Mouse (Mus musculus) hindbrain, embryonic 13.5 days (tissue): ENCODE data around the gene Yju2. TPM values are rescaled to one million over a fixed set of nuclear protein-coding genes. Genes with fewer than 3 reads are reported as not detected.
A peak's percentile ranks its signal among the peaks of the same experiment; 100 is the strongest.

ENCODE experiments used
- ATAC-seq: fragments of 200-750 bp; cut with Nextera tagmentation; 2 replicates; pipeline ENCODE4 v1.8.0; 2017; ENCODE audit warnings: moderate TSS enrichment; ENCODE audit not compliant: low FRiP score
- H3K27ac ChIP-seq: fragments of 300-500 bp; sonication (generic); 2 replicates; pipeline ENCODE4 v1.5.1; 2015; ENCODE audit warnings: inconsistent platforms, mild to moderate bottlenecking, moderate library complexity
- H3K27me3 ChIP-seq: fragments of 300-500 bp; sonication (generic); 2 replicates; pipeline ENCODE4 v1.6.1; 2015; ENCODE audit warnings: mild to moderate bottlenecking, inconsistent platforms
- H3K36me3 ChIP-seq: fragments of 300-500 bp; sonication (generic); 2 replicates; pipeline ENCODE4 v1.6.1; 2015; ENCODE audit warnings: mild to moderate bottlenecking, inconsistent platforms
- H3K4me1 ChIP-seq: fragments of 300-500 bp; sonication (generic); replicated peaks from 2 replicates; pipeline ENCODE4 v1.6.1; 2015; ENCODE audit warnings: inconsistent platforms
- H3K4me2 ChIP-seq: fragments of 300-500 bp; sonication (generic); 2 replicates; pipeline ENCODE4 v1.6.1; 2015; ENCODE audit warnings: inconsistent platforms, mild to moderate bottlenecking, moderate library complexity
- H3K4me3 ChIP-seq: fragments of 300-500 bp; sonication (generic); 2 replicates; pipeline ENCODE4 v1.5.1; 2015; ENCODE audit warnings: mild to moderate bottlenecking, inconsistent platforms
- H3K9ac ChIP-seq: fragments of 300-500 bp; sonication (generic); 2 replicates; pipeline ENCODE4 v1.6.1; 2015; ENCODE audit warnings: mild to moderate bottlenecking, inconsistent platforms
- H3K9me3 ChIP-seq: fragments of 300-500 bp; sonication (generic); 2 replicates; pipeline ENCODE4 v1.6.1; 2016; ENCODE audit warnings: inconsistent platforms
- WGBS: fragments of 180-500 bp; shearing (Covaris S2); methylation state at CpG from one replicate; pipeline ENCODE4 v1.1.7; 2015; 5-methylcytosine and 5-hydroxymethylcytosine counted together
- polyA plus RNA-seq: library from polyadenylated mRNA; unstranded; fragments of >200 nt; fragmentation: Nextera tagmentation; extraction: Ambion mirVana; gene quantifications from 2 replicates; pipeline ENCODE4 v1.2.1, GENCODE M21; 2015

Gene Yju2
- polyA plus RNA-seq, 1 experiment from 2014 or later: 23.2 TPM

- Histone ChIP-seq H3K27ac (no peak within 1 kb of the TSS), H3K9me3 (no peaks in the 10 kb centered on the region), H3K9ac (peak within 1 kb of the TSS; percentile 39; the same call in 1 of the 2 replicates), H3K4me2 (no peak within 1 kb of the TSS), H3K36me3 (no peaks in the 10 kb centered on the region), H3K4me1 (peaks cover 21% of the 10 kb centered on the region), H3K27me3 (peaks cover 26% of the 10 kb centered on the region), H3K4me3 (no peak within 1 kb of the TSS)
- no peak for ATAC-seq
- WGBS: 83% methylated on average over 6 of the region's 6 CpGs
These were observed 6.4 kb upstream of the Yju2 start, which contains the start of gene Ebi3 for GRCm38 (mm10) chr17:55952447-55953027. Gene Ebi3 (plus strand): TSS chr17:55952640.

GRCm38 (mm10) chr17:55953751-55954150, 5.1 kb upstream of the Yju2 start:
- 81% methylated on average over 6 of the region's 6 CpGs for WGBS
- Histone ChIP-seq H3K4me1 (peaks cover 33% of the 10 kb centered on the region), H3K9me3 (no peaks in the 10 kb centered on the region), H3K36me3 (no peaks in the 10 kb centered on the region), H3K4me2 (no peak overlapping the region), H3K27ac (no peak overlapping the region), H3K9ac (no peak overlapping the region), H3K4me3 (no peak overlapping the region), H3K27me3 (peaks cover 26% of the 10 kb centered on the region)
- ATAC-seq: no peak

GRCm38 (mm10) chr17:55954229-55954628, 4.7 kb upstream of the Yju2 start:
- Histone ChIP-seq H3K9me3 (no peaks in the 10 kb centered on the region), H3K27me3 (peaks cover 26% of the 10 kb centered on the region), H3K36me3 (no peaks in the 10 kb centered on the region), H3K27ac (no peak overlapping the region), H3K9ac (no peak overlapping the region), H3K4me3 (no peak overlapping the region), H3K4me1 (peaks cover 33% of the 10 kb centered on the region), H3K4me2 (no peak overlapping the region)
- 41% methylated on average over 16 of the region's 16 CpGs for WGBS
- no peak for ATAC-seq

GRCm38 (mm10) chr17:55956129-55956528, 2.8 kb upstream of the Yju2 start:
- peak; percentile 52 for ATAC-seq
- Histone ChIP-seq H3K4me2 (peak overlapping the region; percentile 65), H3K4me3 (peak overlapping the region; percentile 48), H3K27me3 (peaks cover 23% of the 10 kb centered on the region), H3K9ac (peak overlapping the region; percentile 70), H3K9me3 (no peaks in the 10 kb centered on the region), H3K4me1 (peaks cover 43% of the 10 kb centered on the region), H3K36me3 (0 out of 2 replicates have a peak, but pooled peaks cover 5% of the 10 kb centered on the region), H3K27ac (peak overlapping the region; percentile 66)
- WGBS: under 1% methylated on average over 24 of the region's 26 CpGs

- H3K36me3 ChIP-seq: peaks cover 10% of the 10 kb centered on the region
- peak overlapping the region; percentile 48 for H3K4me3 ChIP-seq
- H3K27ac ChIP-seq: peak overlapping the region; percentile 66
- peak overlapping the region; percentile 70 for H3K9ac ChIP-seq
- peak overlapping the region; percentile 65 for H3K4me2 ChIP-seq
- 39% methylated on average over 6 of the region's 6 CpGs for WGBS
- H3K9me3 ChIP-seq: no peaks in the 10 kb centered on the region
- H3K27me3 ChIP-seq: peaks cover 23% of the 10 kb centered on the region
- ATAC-seq: no peak
- H3K4me1 ChIP-seq: peaks cover 43% of the 10 kb centered on the region
These were observed 2.3 kb upstream of the Yju2 start for GRCm38 (mm10) chr17:55956591-55956990.

- 15% methylated on average over 9 of the region's 9 CpGs for WGBS
- Histone ChIP-seq H3K27me3 (peaks cover 23% of the 10 kb centered on the region), H3K4me1 (peaks cover 43% of the 10 kb centered on the region), H3K36me3 (peaks cover 16% of the 10 kb centered on the region), H3K9ac (peak overlapping the region; percentile 59; the same call in 1 of the 2 replicates), H3K4me3 (no peak overlapping the region), H3K27ac (peak overlapping the region; percentile 58; the same call in 1 of the 2 replicates), H3K9me3 (no peaks in the 10 kb centered on the region), H3K4me2 (peak overlapping the region; percentile 65)
- ATAC-seq: no peak
These were observed 1.7 kb upstream of the Yju2 start for GRCm38 (mm10) chr17:55957168-55957567.

GRCm38 (mm10) chr17:55957726-55958583, 944 bp upstream of the Yju2 start:
- Histone ChIP-seq H3K36me3 (peaks cover 21% of the 10 kb centered on the region), H3K9ac (peak overlapping the region; percentile 74), H3K27ac (peak overlapping the region; percentile 94), H3K9me3 (no peaks in the 10 kb centered on the region), H3K4me1 (peaks cover 44% of the 10 kb centered on the region), H3K4me3 (peak overlapping the region; percentile 51), H3K27me3 (peaks cover 18% of the 10 kb centered on the region), H3K4me2 (peak overlapping the region; percentile 74)
- no peak for ATAC-seq
- 77% methylated on average over 13 of the region's 13 CpGs for WGBS

- peak overlapping the region; percentile 94 for H3K27ac ChIP-seq
- peaks cover 18% of the 10 kb centered on the region for H3K27me3 ChIP-seq
- H3K9ac ChIP-seq: peak overlapping the region; percentile 74
- peaks cover 49% of the 10 kb centered on the region for H3K4me1 ChIP-seq
- H3K4me3 ChIP-seq: peak overlapping the region; percentile 51
- no peaks in the 10 kb centered on the region for H3K9me3 ChIP-seq
- WGBS: 27% methylated on average over 2 of the region's 2 CpGs
- H3K36me3 ChIP-seq: peaks cover 26% of the 10 kb centered on the region
- ATAC-seq: no peak
- H3K4me2 ChIP-seq: peak overlapping the region; percentile 74
These were observed 364 bp upstream of the Yju2 start for GRCm38 (mm10) chr17:55958584-55958886.

GRCm38 (mm10) chr17:55959946-55960740, 1.2 kb downstream of the Yju2 start:
- Histone ChIP-seq H3K9me3 (no peaks in the 10 kb centered on the region), H3K27ac (peak overlapping the region; percentile 94), H3K4me1 (peaks cover 49% of the 10 kb centered on the region), H3K9ac (peak overlapping the region; percentile 61), H3K27me3 (peaks cover 3% of the 10 kb centered on the region), H3K4me2 (peak overlapping the region; percentile 74), H3K4me3 (peak overlapping the region; percentile 51), H3K36me3 (peaks cover 38% of the 10 kb centered on the region)
- WGBS: 77% methylated on average over 10 of the region's 10 CpGs
- no peak for ATAC-seq

GRCm38 (mm10) chr17:55960791-55961190, 1.9 kb downstream of the Yju2 start:
- no peak for ATAC-seq
- peaks cover 44% of the 10 kb centered on the region for H3K36me3 ChIP-seq
- H3K27ac ChIP-seq: no peak overlapping the region
- no peaks in the 10 kb centered on the region for H3K9me3 ChIP-seq
- peaks cover 45% of the 10 kb centered on the region for H3K4me1 ChIP-seq
- H3K9ac ChIP-seq: no peak overlapping the region
- H3K27me3 ChIP-seq: no peaks in the 10 kb centered on the region
- H3K4me2 ChIP-seq: no peak overlapping the region
- H3K4me3 ChIP-seq: no peak overlapping the region

- WGBS: 97% methylated on average over 7 of the region's 7 CpGs
- Histone ChIP-seq H3K9me3 (no peaks in the 10 kb centered on the region), H3K9ac (no peak overlapping the region), H3K27me3 (no peaks in the 10 kb centered on the region), H3K4me2 (no peak overlapping the region), H3K27ac (no peak overlapping the region), H3K4me3 (no peak overlapping the region), H3K36me3 (peaks cover 52% of the 10 kb centered on the region), H3K4me1 (peaks cover 37% of the 10 kb centered on the region)
- no peak for ATAC-seq
These were observed 2.7 kb downstream of the Yju2 start for GRCm38 (mm10) chr17:55961631-55962030.

GRCm38 (mm10) chr17:55963171-55963570, 4.3 kb downstream of the Yju2 start:
- no peak overlapping the region for H3K4me3 ChIP-seq
- no peak overlapping the region for H3K9ac ChIP-seq
- peaks cover 67% of the 10 kb centered on the region for H3K36me3 ChIP-seq
- no peak overlapping the region for H3K4me2 ChIP-seq
- no peaks in the 10 kb centered on the region for H3K27me3 ChIP-seq
- H3K4me1 ChIP-seq: peaks cover 30% of the 10 kb centered on the region
- H3K27ac ChIP-seq: no peak overlapping the region
- ATAC-seq: no peak
- H3K9me3 ChIP-seq: no peaks in the 10 kb centered on the region
- WGBS: 83% methylated on average over 14 of the region's 14 CpGs
